Mouse (Mus musculus) olfactory bulb, adult 2 months (tissue): ENCODE measurements around the gene Txnrd1.

Experiments used
- CTCF ChIP-seq: fragments of 200-500 bp; IDR thresholded peaks from 2 replicates; pipeline ENCODE4 v1.5.1; 2012; ENCODE audit warnings: low read depth, mild to moderate bottlenecking, low read length, moderate library complexity; ENCODE audit not compliant: insufficient read depth
- POLR2A ChIP-seq: fragments of 200-500 bp; IDR thresholded peaks from 2 replicates; pipeline ENCODE4 v1.6.1; 2012; ENCODE audit warnings: mild to moderate bottlenecking, low read depth, low read length, moderate library complexity; ENCODE audit not compliant: insufficient read depth

GRCm38 (mm10) chr10:82898893-82899292 is 65.1 kb downstream of the Txnrd1 start:
- TF ChIP-seq CTCF (no peak), POLR2A (no peak)
